Mouse (Mus musculus) hematopoietic stem cell, adult 5-6 weeks (primary cell): ENCODE measurements around the gene Usp53. TPM values are rescaled to one million over a fixed set of nuclear protein-coding genes. Genes with fewer than 3 reads are reported as not detected.

ENCODE experiments used
- ATAC-seq, 2 experiments: fragments of 125-278 bp in 1 of 2; replicated peaks in 1 of 2; 2 replicates each; pipeline ENCODE4 v1.8.0; 2016 to 2017; ENCODE audit warnings: inconsistent platforms in 2 of 2, mild to moderate bottlenecking in 2 of 2, moderate number of reproducible peaks in 2 of 2, low read depth in 1 of 2, moderate TSS enrichment in 1 of 2; ENCODE audit not compliant: low FRiP score in 2 of 2, poor library complexity in 2 of 2, severe bottlenecking in 2 of 2, insufficient read depth in 1 of 2, low TSS enrichment in 1 of 2
- total RNA-seq: library from RNA; stranded (forward); fragments of 172-1452, 232-1000 nt; gene quantifications from 2 replicates; pipeline ENCODE4 v1.2.3, GENCODE M21; 2017

The Usp53 gene
- total RNA-seq, result 14.6 and 18.9 TPM in 2 replicates

GRCm38 (mm10) chr3:122984249-122985182, at the start of gene Usp53:
Usp53 (minus strand) TSS chr3:122984510.
- ATAC-seq, result peak; percentile 84 to 88

GRCm38 (mm10) chr3:123033804-123034203, 49.5 kb upstream of the Usp53 start:
- no peak for ATAC-seq

GRCm38 (mm10) chr3:123025634-123026033, 41.3 kb upstream of the Usp53 start:
- ATAC-seq, result no peak

GRCm38 (mm10) chr3:123024496-123025234, 40.4 kb upstream of the Usp53 start:
- no peak for ATAC-seq

- ATAC-seq, result no peak
Observed at GRCm38 (mm10) chr3:123018792-123019191, 34.5 kb upstream of the Usp53 start.

- ATAC-seq, result no peak
Observed at GRCm38 (mm10) chr3:123013476-123013875, 29.2 kb upstream of the Usp53 start.

GRCm38 (mm10) chr3:123009417-123009816, 25.1 kb upstream of the Usp53 start:
- no peak for ATAC-seq

- no peak for ATAC-seq
Observed at GRCm38 (mm10) chr3:123007386-123007785, 23.1 kb upstream of the Usp53 start.

- ATAC-seq, result no peak
Observed at GRCm38 (mm10) chr3:123001053-123001452, 16.7 kb upstream of the Usp53 start.

GRCm38 (mm10) chr3:122998511-122998910, 14.2 kb upstream of the Usp53 start:
- no peak for ATAC-seq

- no peak for ATAC-seq
Observed at GRCm38 (mm10) chr3:122996968-122997367, 12.7 kb upstream of the Usp53 start.

GRCm38 (mm10) chr3:122986906-122987305, 2.6 kb upstream of the Usp53 start:
- ATAC-seq, result no peak

GRCm38 (mm10) chr3:122986386-122986785, 2.1 kb upstream of the Usp53 start:
- no peak for ATAC-seq

- ATAC-seq, result no peak
Observed at GRCm38 (mm10) chr3:122985183-122985944, 1.1 kb upstream of the Usp53 start.

- peak; percentile 54 to 61 for ATAC-seq
Observed at GRCm38 (mm10) chr3:122983849-122984248, 461 bp downstream of the Usp53 start.

- 0 out of 4 replicates have a peak, but pooled peaks of 1 of the 2 experiments have one; percentile 22 for ATAC-seq
Observed at GRCm38 (mm10) chr3:122975964-122976363, 8.3 kb downstream of the Usp53 start.

GRCm38 (mm10) chr3:122975363-122975762, 8.9 kb downstream of the Usp53 start:
- no peak for ATAC-seq
